Mouse (Mus musculus): ENCODE data around the gene Tcf7l2.
A peak's percentile ranks its signal among the peaks of the same experiment; 100 is the strongest.

Tcf7l2 gene

GRCm38 (mm10) chr19:55923789-55924426 lies 182.3 kb downstream of the Tcf7l2 start:
- DNase-seq = no peak

GRCm38 (mm10) chr19:55924800-55925199 lies 183.2 kb downstream of the Tcf7l2 start:
- DNase-seq = no peak

- no peak for DNase-seq
Observed at GRCm38 (mm10) chr19:55925425-55925803, 183.8 kb downstream of the Tcf7l2 start.

- DNase-seq = no peak
Observed at GRCm38 (mm10) chr19:55925804-55926521, 184.3 kb downstream of the Tcf7l2 start.

GRCm38 (mm10) chr19:55926858-55927673 lies 185.4 kb downstream of the Tcf7l2 start:
- DNase-seq = no peak

- no peak for DNase-seq
Observed at GRCm38 (mm10) chr19:55927674-55928061, 186.0 kb downstream of the Tcf7l2 start.

GRCm38 (mm10) chr19:55928674-55929073 lies 187.1 kb downstream of the Tcf7l2 start:
- no peak for DNase-seq

- no peak for DNase-seq
Observed at GRCm38 (mm10) chr19:55931642-55932041, 190.0 kb downstream of the Tcf7l2 start.

- no peak for DNase-seq
Observed at GRCm38 (mm10) chr19:55933947-55934729, 192.5 kb downstream of the Tcf7l2 start.

- DNase-seq = no peak
Observed at GRCm38 (mm10) chr19:55934730-55935003, 193.0 kb downstream of the Tcf7l2 start.

GRCm38 (mm10) chr19:55937026-55937425 lies 195.4 kb downstream of the Tcf7l2 start:
- no peak for DNase-seq

GRCm38 (mm10) chr19:55938254-55939046 lies 196.8 kb downstream of the Tcf7l2 start:
- no peak for DNase-seq

- no peak for DNase-seq
Observed at GRCm38 (mm10) chr19:55939090-55939489, 197.5 kb downstream of the Tcf7l2 start.

- no peak for DNase-seq
Observed at GRCm38 (mm10) chr19:55939719-55940118, 198.1 kb downstream of the Tcf7l2 start.

- DNase-seq = no peak
Observed at GRCm38 (mm10) chr19:55940538-55941252, 199.1 kb downstream of the Tcf7l2 start.

- no peak for DNase-seq
Observed at GRCm38 (mm10) chr19:55941253-55942125, 199.9 kb downstream of the Tcf7l2 start.

- DNase-seq = no peak
Observed at GRCm38 (mm10) chr19:55951397-55951796, 209.8 kb downstream of the Tcf7l2 start.

- peak; percentile 10 for DNase-seq
Observed at GRCm38 (mm10) chr19:55953207-55953606, 211.6 kb downstream of the Tcf7l2 start.

- DNase-seq = no peak
Observed at GRCm38 (mm10) chr19:55955126-55955525, 213.5 kb downstream of the Tcf7l2 start.

- no peak for DNase-seq
Observed at GRCm38 (mm10) chr19:55956745-55957144, 215.1 kb downstream of the Tcf7l2 start.

GRCm38 (mm10) chr19:55964421-55964820 lies 222.8 kb downstream of the Tcf7l2 start:
- no peak for DNase-seq
